Mouse (Mus musculus): Measurements from ENCODE around the gene Fut8.

DNA sequence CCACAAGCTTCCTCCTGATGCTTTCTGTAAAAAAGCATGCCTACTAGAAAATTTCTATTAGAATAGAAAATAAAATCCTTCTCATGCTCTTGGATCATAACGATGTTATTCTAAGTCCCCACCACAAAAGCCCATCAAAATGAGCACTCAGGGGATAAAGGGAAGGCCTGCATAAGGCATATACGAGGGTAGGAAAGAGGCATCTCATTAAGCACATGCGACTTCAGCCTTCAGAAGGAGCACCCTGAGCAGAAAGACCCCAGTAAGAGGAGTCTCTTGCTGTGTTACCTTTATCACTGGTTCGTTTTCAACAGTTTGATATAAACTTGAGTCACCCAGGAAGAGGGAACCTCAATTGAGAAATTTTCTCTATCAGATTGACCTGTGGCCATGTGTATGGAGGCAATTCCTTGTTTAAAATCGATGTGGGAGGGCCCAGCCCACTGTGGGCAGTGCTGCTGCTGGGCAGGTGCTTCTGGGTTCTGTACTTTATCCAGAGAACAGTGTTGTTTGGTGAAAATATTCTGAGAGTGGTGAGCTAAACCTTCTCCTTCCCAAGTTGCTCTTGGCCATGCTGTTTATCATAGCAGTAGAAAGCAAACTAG lies 29.2 kb upstream of the Fut8 start:
- no peak for TF ChIP-seq GATA1 (IDR thresholded peaks at IDR 0.05; ENCODE audit: borderline replicate concordance, low read length)
- TF ChIP-seq FLI1 (IDR thresholded peaks at IDR 0.05; ENCODE audit: low read length): no peak
